Mouse (Mus musculus): ENCODE data around the gene Psmb9. TPM values are rescaled to one million over a fixed set of nuclear protein-coding genes. Genes with fewer than 3 reads are reported as not detected.

Gene Psmb9
- polyA plus RNA-seq, 1 experiment, result 195 TPM

GRCm38 (mm10) chr17:34192852-34193251 is 5.3 kb upstream of the Psmb9 start:
- DNase-seq (ENCODE audit: low read depth, low spot score), result no peak
- 40% methylated on average over 16 of the region's 16 CpGs for WGBS

- DNase-seq (ENCODE audit: low read depth, low spot score), result no peak
- 83% methylated on average over 6 of the region's 6 CpGs for WGBS
Observed at GRCm38 (mm10) chr17:34188986-34189385, 1.4 kb upstream of the Psmb9 start.

GRCm38 (mm10) chr17:34188010-34188409 is 446 bp upstream of the Psmb9 start:
- WGBS, result 2% methylated on average over 20 of the region's 20 CpGs
- DNase-seq (ENCODE audit: low read depth, low spot score), result no peak

DNA sequence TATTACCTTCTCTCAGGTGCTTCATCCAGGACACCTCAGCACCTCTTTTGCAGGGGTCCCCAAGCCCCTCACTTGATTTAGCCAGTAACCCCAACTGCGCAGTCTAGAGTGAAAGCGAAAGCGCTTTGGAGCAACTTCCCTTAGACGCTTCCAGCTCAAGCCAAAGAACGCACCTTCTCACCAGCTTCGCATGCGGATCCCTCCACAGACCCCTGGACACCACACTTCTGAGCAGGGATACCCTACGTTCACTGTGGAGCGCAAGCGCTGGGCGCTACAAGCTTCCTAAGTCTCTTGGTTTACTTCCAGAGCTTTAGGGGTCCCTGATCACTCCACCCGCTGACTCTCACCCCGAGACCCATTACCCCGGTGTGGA is 691 bp downstream of the Psmb9 start:
- 1% methylated on average over 14 of the region's 14 CpGs for WGBS
- DNase-seq (ENCODE audit: low read depth, low spot score), result no peak

GRCm38 (mm10) chr17:34185526-34185925 is 2.0 kb downstream of the Psmb9 start:
- DNase-seq (ENCODE audit: low read depth, low spot score), result no peak
- WGBS, result 93% methylated on average over 9 of the region's 9 CpGs

- no peak for DNase-seq (ENCODE audit: low read depth, low spot score)
- whole genome bisulfite sequencing, result 74% methylated on average over 15 of the region's 15 CpGs
Observed at GRCm38 (mm10) chr17:34183564-34184219, 3.9 kb downstream of the Psmb9 start.

GRCm38 (mm10) chr17:34179913-34180859 is 7.4 kb downstream of the Psmb9 start:
- WGBS, result 60% methylated on average over 13 of the region's 13 CpGs
- no peak for DNase-seq (ENCODE audit: low read depth, low spot score)

GRCm38 (mm10) chr17:34179019-34179418 is 8.5 kb downstream of the Psmb9 start:
- WGBS, result 51% methylated on average over 6 of the region's 6 CpGs
- DNase-seq (ENCODE audit: low read depth, low spot score), result no peak

DNA sequence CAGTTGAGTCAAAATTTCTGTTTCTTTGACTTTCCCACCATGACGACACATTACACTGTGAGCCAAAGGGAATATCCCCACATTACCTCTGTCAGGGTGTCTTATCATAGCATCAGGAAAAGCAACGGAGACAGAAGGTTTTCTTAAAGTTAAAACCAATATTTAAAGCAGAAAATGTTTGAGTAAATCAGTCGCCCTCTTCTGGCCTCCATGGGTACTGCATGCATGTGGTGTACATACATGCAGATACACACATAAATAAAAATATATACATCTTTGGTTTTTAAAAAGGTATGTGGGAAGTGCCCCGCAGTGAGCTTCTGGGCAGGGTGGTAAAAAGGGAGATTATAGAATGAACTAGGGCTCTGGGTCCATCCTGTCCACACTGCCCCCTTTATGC is 10.4 kb downstream of the Psmb9 start:
- WGBS, result 72% methylated on average over 4 of the region's 4 CpGs
- DNase-seq (ENCODE audit: low read depth, low spot score), result no peak

- WGBS, result 37% methylated on average over 1 of the region's 1 CpGs
- no peak for DNase-seq (ENCODE audit: low read depth, low spot score)
Observed at GRCm38 (mm10) chr17:34174075-34174474, 13.5 kb downstream of the Psmb9 start.

DNA sequence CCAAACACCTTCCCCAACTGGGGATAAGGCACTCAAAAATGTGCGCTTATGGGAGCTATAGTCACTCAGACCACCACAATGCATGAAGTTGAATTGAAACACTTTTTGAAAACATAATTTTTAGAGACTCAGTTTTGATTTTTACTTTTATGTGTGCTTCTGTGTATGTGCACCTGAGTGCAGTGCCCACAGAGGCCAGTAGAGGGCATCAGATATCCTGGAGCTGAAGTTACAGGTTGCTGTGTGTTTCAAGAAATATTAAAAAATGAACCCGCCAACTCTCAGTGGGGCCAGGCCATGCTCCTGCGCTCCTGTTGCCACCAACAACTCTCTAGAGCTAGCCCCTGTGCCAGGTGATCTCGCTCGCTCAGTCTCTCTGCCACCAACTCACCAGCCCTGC is 15.0 kb downstream of the Psmb9 start:
- WGBS, result 96% methylated on average over 5 of the region's 5 CpGs
- DNase-seq (ENCODE audit: low read depth, low spot score), result no peak

DNA sequence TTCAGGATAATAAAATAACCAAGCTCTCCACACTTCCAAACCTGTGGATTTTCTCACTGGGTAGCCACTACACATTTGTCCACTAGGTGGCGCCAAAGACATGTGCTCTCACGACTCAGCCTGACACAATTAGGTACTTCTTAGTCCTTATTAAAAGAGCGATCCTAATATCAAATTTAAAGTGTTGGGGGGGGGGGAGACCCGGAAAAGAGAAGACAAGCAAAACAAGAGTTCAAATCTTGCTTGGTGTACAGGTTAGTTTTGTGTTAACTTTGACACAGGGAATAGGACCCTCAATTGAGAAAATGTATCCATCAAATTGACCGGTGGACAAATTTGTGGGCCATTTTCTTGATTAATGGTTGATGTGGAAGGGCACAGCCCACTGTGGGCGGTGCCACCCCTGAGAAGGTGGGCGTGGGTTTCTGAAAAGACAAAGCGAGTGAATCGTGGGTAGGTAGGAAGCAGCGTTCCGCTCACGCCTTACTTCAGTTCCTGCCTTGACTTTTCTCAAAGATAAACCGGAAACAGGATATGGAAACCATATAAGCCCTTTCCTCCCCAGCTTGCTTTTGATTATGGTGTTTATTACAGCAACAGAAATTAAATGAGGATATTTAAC is 16.6 kb downstream of the Psmb9 start:
- 33% methylated on average over 13 of the region's 13 CpGs for WGBS

DNA sequence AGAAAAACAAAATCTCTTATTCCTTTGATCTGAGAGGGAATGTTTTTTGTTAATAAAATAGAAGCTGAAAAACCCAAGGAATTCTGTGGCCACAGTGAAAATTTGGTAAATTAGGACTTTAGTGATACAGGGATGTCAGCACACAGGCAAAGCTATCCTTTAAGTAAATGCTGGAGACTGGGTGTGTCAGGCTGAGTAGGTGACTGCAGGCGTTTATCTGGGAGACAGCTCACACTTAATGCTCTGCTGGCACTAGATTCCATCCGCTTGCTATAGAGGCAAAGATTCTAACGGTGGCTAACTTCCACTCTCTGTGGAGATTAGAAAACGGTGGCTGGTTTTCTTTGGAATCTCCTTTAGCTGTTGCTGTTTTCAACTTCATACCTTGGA is 17.1 kb downstream of the Psmb9 start:
- WGBS, result 15% methylated on average over 4 of the region's 4 CpGs
- no peak for DNase-seq (ENCODE audit: low read depth, low spot score)

More for the DNA sequence above, 16.6 kb downstream of the Psmb9 start:
- DNase-seq (ENCODE audit: low read depth, low spot score), result no peak

DNA sequence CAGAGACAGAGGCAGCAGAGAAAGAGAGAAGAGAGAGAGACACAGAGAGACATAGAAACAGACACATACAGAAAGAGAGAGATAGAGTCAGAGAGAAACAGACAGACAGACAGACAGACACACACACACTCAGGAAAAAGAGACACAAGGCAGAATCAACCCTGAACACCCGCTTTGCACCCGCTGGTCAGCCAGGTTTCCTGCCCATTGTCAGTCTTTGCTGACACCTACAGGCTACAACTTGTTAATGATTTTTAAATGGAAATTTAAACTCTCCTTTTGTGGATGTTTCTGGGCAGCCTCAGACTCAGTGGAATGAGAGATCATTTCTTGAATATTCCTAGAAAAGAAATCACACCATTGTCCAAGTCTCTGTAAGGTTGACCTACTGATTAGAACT is 18.3 kb downstream of the Psmb9 start:
- no peak for DNase-seq (ENCODE audit: low read depth, low spot score)

DNA sequence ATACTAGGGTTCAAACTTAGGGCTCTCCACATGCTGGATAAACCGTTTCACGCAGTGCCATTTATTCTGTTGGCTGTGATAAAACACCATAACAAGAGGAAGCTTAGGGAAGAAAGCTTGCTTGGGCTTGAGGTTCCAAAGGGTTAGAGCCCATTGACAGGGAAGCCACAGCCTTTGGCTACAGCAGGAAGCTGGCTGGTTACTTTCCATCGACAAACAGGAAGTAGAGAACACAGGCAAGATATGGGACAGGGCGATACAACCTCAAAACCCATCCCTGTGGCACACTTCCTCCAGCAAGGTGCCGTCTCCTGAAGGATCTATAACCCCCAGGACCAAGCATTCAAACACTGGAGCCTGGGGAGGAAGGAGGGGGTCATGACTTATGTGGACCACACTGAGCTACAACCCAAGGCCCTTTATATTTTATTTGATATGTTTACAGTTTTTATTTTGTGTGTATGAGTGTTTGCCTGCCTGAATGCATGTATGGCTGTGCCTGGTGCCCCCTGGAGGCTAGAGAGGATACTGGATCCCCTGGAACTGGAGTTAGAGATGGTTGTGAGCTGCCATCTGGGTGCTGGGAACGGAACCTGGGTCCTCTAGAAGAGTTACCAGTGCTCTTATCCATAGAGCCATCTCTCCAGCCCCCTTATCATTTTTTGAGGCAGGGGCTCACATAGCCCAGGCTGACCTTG is 22.4 kb downstream of the Psmb9 start:
- 68% methylated on average over 6 of the region's 6 CpGs for WGBS
- DNase-seq (ENCODE audit: low read depth, low spot score), result no peak

More for the DNA sequence above, 18.3 kb downstream of the Psmb9 start:
- 0% methylated on average over 2 of the region's 2 CpGs for WGBS

GRCm38 (mm10) chr17:34164202-34164895 is 23.2 kb downstream of the Psmb9 start:
- DNase-seq (ENCODE audit: low read depth, low spot score), result no peak
- WGBS, result 40% methylated on average over 9 of the region's 9 CpGs

- WGBS, result 46% methylated on average over 5 of the region's 5 CpGs
- DNase-seq (ENCODE audit: low read depth, low spot score), result no peak
Observed at GRCm38 (mm10) chr17:34155534-34155933, 32.0 kb downstream of the Psmb9 start.

DNA sequence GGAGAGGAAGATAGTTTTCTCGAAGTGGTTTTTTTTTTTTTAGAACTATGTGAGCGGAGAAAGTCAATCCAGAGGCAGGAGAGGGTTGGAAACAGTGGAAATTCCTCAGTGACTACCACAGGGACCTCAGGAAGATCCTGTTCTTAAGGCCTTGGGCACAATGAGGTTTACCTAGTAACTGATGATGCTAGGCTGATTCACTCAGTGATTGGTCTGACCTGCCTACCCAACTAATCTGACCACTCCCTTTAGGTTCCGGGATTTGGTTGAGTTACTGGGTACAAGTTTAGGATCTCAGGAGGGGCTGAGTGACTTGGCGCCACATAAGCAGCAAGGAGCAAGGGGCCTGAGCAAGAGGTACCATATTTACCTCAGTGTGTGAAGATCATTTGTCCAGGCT is 34.6 kb downstream of the Psmb9 start, which contains the start of gene H2-DMb1:
Gene H2-DMb1 (plus strand): TSS at position 150 of the 400 bp plus-strand sequence.
- WGBS, result 41% methylated on average over 4 of the region's 4 CpGs
- DNase-seq (ENCODE audit: low read depth, low spot score), result peak; percentile 40

- 66% methylated on average over 3 of the region's 3 CpGs for WGBS
- DNase-seq (ENCODE audit: low read depth, low spot score), result no peak
Observed at GRCm38 (mm10) chr17:34144960-34145371, 42.6 kb downstream of the Psmb9 start.

All from large intestine, adult 2 months (tissue).